Mouse (Mus musculus) brain, embryonic 14.5 days (tissue): ENCODE measurements around the gene Parp16.

Experiments
- CTCF ChIP-seq: fragments of 200-500 bp; IDR thresholded peaks from 2 replicates; pipeline ENCODE4 v1.5.1; 2012; ENCODE audit warnings: inconsistent platforms, mild to moderate bottlenecking, moderate library complexity, borderline replicate concordance; ENCODE audit not compliant: insufficient read depth, insufficient read length; ENCODE audit errors: extremely low read depth
- POLR2A ChIP-seq: fragments of 200-500 bp; IDR thresholded peaks from 2 replicates; pipeline ENCODE4 v1.6.1; 2012; ENCODE audit warnings: mild to moderate bottlenecking, inconsistent platforms, borderline replicate concordance; ENCODE audit not compliant: poor library complexity, insufficient read depth, insufficient read length, severe bottlenecking; ENCODE audit errors: extremely low read depth

DNA sequence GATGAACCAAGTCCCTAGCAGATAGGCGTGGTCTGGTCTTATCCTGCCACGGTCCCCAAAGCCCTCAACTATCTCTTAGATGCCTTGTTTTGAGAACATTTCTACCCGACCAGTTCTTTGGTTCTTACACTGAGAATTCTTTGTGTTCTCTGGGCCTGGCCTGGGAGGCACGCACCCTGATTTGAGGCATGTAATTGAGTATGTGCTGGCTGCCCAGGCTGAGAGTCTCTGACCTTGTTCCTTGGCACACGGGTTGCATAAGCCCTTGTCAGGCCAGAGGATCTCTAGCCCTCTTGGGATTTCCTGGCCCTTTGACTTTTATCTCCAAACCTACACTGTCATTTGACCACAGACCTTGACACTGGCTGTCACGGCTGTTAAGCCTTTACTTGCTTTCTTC is 22.5 kb downstream of the Parp16 start:
- TF ChIP-seq POLR2A (no peak), CTCF (no peak)
